Mouse (Mus musculus) liver, embryonic 18 days (tissue): ENCODE measurements around the gene Olfr43. TPM values are rescaled to one million over a fixed set of nuclear protein-coding genes. Genes with fewer than 3 reads are reported as not detected.

ENCODE experiments used
- polyA plus RNA-seq: library from polyadenylated mRNA; depleted of rRNA; stranded (reverse); fragments of >200 nt; gene quantifications from 2 replicates; pipeline ENCODE4 v1.2.3, GENCODE M21; 2012; rRNA removed

Gene Olfr43
- polyA plus RNA-seq = not detected in 2 replicates

DNA sequence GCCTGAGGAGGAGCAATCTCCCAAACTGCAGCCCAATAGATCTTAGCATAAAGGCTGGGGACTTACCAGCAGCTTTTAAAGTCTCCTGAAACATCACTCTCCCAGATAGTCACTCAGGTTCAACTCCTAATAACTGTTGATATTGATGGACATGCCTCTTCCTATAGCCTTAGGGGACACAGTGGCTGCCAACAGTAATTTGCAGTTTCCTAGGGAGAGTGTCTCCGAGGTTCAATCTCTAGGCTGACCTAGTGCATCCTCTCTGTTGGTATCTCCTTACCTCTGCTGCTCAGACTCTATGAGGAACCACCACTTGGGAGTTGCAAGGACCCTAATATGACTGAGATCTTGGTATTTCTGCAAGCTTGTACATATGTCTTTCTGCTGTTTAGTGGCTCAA, at the start of gene Olfr43:
TSS of gene Olfr43 (minus strand) at position 101 of the 400 bp plus-strand sequence.

DNA sequence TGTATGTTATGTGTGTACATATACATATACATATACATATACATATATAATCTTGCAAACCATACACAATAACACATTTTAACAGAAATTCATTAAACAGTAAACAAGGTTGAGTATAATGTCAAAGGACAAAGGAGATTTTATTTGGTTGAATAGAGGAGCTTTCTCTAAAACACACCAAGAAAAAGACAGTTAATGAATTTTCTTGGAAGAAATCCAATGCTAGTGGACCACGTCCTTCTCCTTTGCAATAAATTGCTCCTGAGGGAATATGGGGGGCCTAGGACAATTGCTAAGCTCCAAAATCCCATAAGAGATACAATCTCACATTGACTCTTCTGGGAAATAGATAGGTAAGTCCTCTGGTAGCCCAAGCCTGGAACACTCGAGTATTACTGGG, 48.3 kb upstream of the Olfr43 start, which contains the start of gene Olfr406:
TSS of gene Olfr406 (plus strand) at position 301 of the 400 bp plus-strand sequence.

DNA sequence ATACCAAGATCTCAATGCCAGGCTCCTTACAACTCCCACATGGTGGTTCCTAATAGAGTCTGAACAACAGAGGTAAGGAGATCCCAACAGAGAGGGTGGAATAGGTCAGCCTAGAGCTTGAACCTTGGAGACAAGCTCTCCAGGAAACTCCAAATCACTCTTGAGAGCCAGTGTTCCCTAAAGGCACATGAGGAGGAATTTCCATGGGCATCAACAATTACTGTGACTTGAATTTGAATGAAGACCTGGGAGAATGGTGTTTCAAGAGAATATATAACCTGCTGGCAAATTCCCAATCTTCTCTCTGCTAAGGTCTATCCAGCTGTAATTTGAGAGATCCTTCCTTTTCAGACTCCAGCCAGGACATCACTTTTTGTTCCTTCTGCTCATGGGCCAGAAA, 25.2 kb downstream of the Olfr43 start, which contains the start of gene Olfr403:
TSS of gene Olfr403 (plus strand) at position 301 of the 400 bp plus-strand sequence.

Other genes with a start within 250 kb of the Olfr43 start
- gene Olfr398, start 221.0 kb downstream of the Olfr43 start, polyA plus RNA-seq = not detected in 2 replicates
- gene Olfr139, start 154.8 kb downstream of the Olfr43 start, polyA plus RNA-seq = not detected in 2 replicates
- gene Olfr399, start 154.8 kb downstream of the Olfr43 start, polyA plus RNA-seq = not detected in 2 replicates
- gene Zfp616, start 141.4 kb downstream of the Olfr43 start, polyA plus RNA-seq = not detected in 2 replicates
- not detected in 2 replicates for gene Olfr401, start 97.7 kb downstream of the Olfr43 start, polyA plus RNA-seq
- gene Olfr402, start 57.9 kb downstream of the Olfr43 start, polyA plus RNA-seq = not detected in 2 replicates
- not detected in 2 replicates for gene Olfr403, start 25.1 kb downstream of the Olfr43 start, polyA plus RNA-seq
- gene Olfr406, start 48.4 kb upstream of the Olfr43 start, polyA plus RNA-seq = not detected in 2 replicates
- not detected in 2 replicates for gene Olfr59, start 72.4 kb upstream of the Olfr43 start, polyA plus RNA-seq
- not detected in 2 replicates for gene Olfr410, start 126.7 kb upstream of the Olfr43 start, polyA plus RNA-seq
- gene Olfr411, start 141.3 kb upstream of the Olfr43 start, polyA plus RNA-seq = not detected in 2 replicates
- gene Olfr412, start 150.7 kb upstream of the Olfr43 start, polyA plus RNA-seq = not detected in 2 replicates